9 mouse cellular contexts compared by ENCODE assay signal in genomic region chr11:3805362-3805761, GRCm38 (mm10). TPM values are rescaled to one million over a fixed set of nuclear protein-coding genes. Genes with fewer than 3 reads are reported as not detected.
DNase-seq lines count a peak whose midpoint lies in the region; TF ChIP-seq lines count a peak whose summit lies in the region.
"Had no signal": no experiment of that assay in that cellular context is flagged by ENCODE, and none has a peak within 500 bp of the region (broad histone marks: within the 10 kb centered on the region; RNA-seq: fewer than 3 reads in every experiment).

No protein-coding gene starts in this region.

- no peaks in the 10 kb centered on the region for H3K4me1 ChIP-seq in ES-Bruce4 (ENCODE audit: control insufficient read depth, insufficient read depth, low read length)
- H3K4me1 ChIP-seq: heart, embryonic 15.5 days had no signal

- H3K27me3 ChIP-seq in ES-Bruce4 (ENCODE audit: control insufficient read depth, insufficient read depth, low read length, poor library complexity, severe bottlenecking) = no peaks in the 10 kb centered on the region
- H3K27me3 ChIP-seq: heart, embryonic 15.5 days had no signal

- H3K27ac ChIP-seq in layer of hippocampus, adult 2 months = no peak overlapping the region
- no peak overlapping the region for H3K27ac ChIP-seq in ES-Bruce4 (ENCODE audit: insufficient read depth, low read length)
- H3K27ac ChIP-seq: heart, embryonic 15.5 days had no signal

- no peaks in the 10 kb centered on the region for H3K36me3 ChIP-seq in ES-Bruce4 (ENCODE audit: control insufficient read depth, insufficient read depth, low read length, poor library complexity, severe bottlenecking)
- H3K36me3 ChIP-seq: heart, embryonic 15.5 days had no signal

- no peak for TF ChIP-seq EP300 in ES-Bruce4 (IDR thresholded peaks at IDR 0.05; ENCODE audit: insufficient read depth, low read depth, low read length)

- no peak overlapping the region for H3K9ac ChIP-seq in ES-Bruce4 (ENCODE audit: low read depth, poor library complexity, severe bottlenecking)
- H3K9ac ChIP-seq: heart, embryonic 15.5 days had no signal

- DNase-seq in layer of hippocampus, adult 2 months (ENCODE audit: low spot score in 2 of 2) = peak; percentile 38 to 50
- no peak for DNase-seq in layer of hippocampus, postnatal 36 days
- peak; percentile 70 for DNase-seq in R1 (ENCODE audit: low read depth, low spot score)
- peak; percentile 68 for DNase-seq in embryo, embryonic 10 days (ENCODE audit: low spot score)
- DNase-seq in lung, postnatal 36 days = peak; percentile 33
- DNase-seq in spleen, adult 18-20 months = no peak
- DNase-seq in gastrocnemius, postnatal 25 days = no peak

- no peak for TF ChIP-seq POLR2A in ES-Bruce4 (IDR thresholded peaks at IDR 0.05; ENCODE audit: insufficient read depth, low read length)

- H3K4me3 ChIP-seq in layer of hippocampus, adult 2 months = no peak overlapping the region
- H3K4me3 ChIP-seq in ES-Bruce4 (ENCODE audit: low read depth, low read length) = no peak overlapping the region
- H3K4me3 ChIP-seq: heart, embryonic 15.5 days had no signal

- TF ChIP-seq CTCF in layer of hippocampus, adult 2 months (conservative IDR thresholded peaks at IDR 0.05) = peak; percentile 86
- peak; percentile 65 for TF ChIP-seq CTCF in ES-Bruce4 (IDR thresholded peaks at IDR 0.05; ENCODE audit: low read depth, low read length)

- no peaks in the 10 kb centered on the region for H3K9me3 ChIP-seq in ES-Bruce4 (replicated peaks; ENCODE audit: control insufficient read depth, insufficient read depth, low read length, poor library complexity, severe bottlenecking)
- H3K9me3 ChIP-seq: heart, embryonic 15.5 days had no signal

RNA-seq across cellular contexts. Expression of gene Osbp2, which starts 58.3 kb away (rescaled TPM):
- total RNA-seq in layer of hippocampus, adult 2 months (2021) = 10 to 100 TPM; 81.4 to 86.7 TPM
- 10 to 100 TPM; 75.7 to 80.7 TPM for total RNA-seq in layer of hippocampus, postnatal 36 days (2021)
- polyA plus RNA-seq in ES-Bruce4 (2011; ENCODE audit: insufficient read depth, insufficient read length, low read depth, missing spikeins) = 0.67 and 1.5 TPM in 2 replicates
- total RNA-seq in gastrocnemius, postnatal 25 days (2021) = under 1 TPM; 0.46 TPM

Comparison
In these comparisons a context has a peak if more than half of its experiments do, and no peak if none do; other contexts are left out.
1. DNase-seq: peak in layer of hippocampus, adult 2 months (2 of 2), R1 (single experiment), embryo, embryonic 10 days (single experiment) and lung, postnatal 36 days (single experiment); none in layer of hippocampus, postnatal 36 days (0 of 2), spleen, adult 18-20 months (0 of 2) and gastrocnemius, postnatal 25 days (single experiment).
2. RNA of gene Osbp2, which starts 58.3 kb away (total RNA-seq): 81.4 to 86.7 TPM in layer of hippocampus, adult 2 months and 75.7 to 80.7 TPM in layer of hippocampus, postnatal 36 days; 0.46 TPM in gastrocnemius, postnatal 25 days; every median in the first group is over 10 times any median in the second.